Mouse (Mus musculus): ENCODE measurements around the gene Crtac1. TPM values are rescaled to one million over a fixed set of nuclear protein-coding genes. Genes with fewer than 3 reads are reported as not detected.

The Crtac1 gene
- polyA plus RNA-seq, 1 experiment from 2014 or later = 1.7 TPM

DNA sequence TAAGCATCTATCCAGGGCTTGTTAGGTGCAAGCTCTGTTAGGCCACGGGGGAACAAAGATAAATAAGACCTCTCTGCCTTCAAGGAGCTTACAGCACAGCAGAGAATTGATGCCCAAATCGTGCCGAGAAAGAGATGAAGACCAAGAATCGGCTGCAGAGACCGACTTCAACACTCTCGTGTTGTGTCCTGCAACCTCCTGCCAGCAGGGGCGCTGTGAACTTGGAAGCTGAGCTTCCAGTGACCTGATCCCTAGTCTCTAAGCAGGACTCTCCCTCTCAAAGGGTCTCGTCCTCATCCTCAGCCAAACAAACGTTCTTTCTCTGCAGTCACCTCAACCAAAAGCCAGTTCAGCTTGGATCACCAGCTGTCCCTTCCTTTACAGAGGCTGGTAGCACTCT lies 7.8 kb upstream of the Crtac1 start:
- ATAC-seq (ENCODE audit: insufficient number of reproducible peaks, low FRiP score, low TSS enrichment, low read depth) = no peak
- no peak overlapping the region for H3K4me3 ChIP-seq (ENCODE audit: low read depth, low read length)
- H3K27ac ChIP-seq (replicated peaks; ENCODE audit: low read depth, low read length) = no peak overlapping the region
- peaks cover 8% of the 10 kb centered on the region; the same call in 1 of the 2 replicates for H3K4me1 ChIP-seq (ENCODE audit: control insufficient read depth, insufficient read depth, low read length)
- H3K9ac ChIP-seq (ENCODE audit: low read length) = no peak overlapping the region
- H3K9me3 ChIP-seq (ENCODE audit: control insufficient read depth, low read length) = no peaks in the 10 kb centered on the region
- WGBS = 76% methylated on average over 9 of the region's 9 CpGs
- no peak for DNase-seq (ENCODE audit: low spot score)
- H3K27me3 ChIP-seq (ENCODE audit: control insufficient read depth, insufficient read depth, low read length) = peaks cover 11% of the 10 kb centered on the region
- H3K36me3 ChIP-seq (ENCODE audit: control insufficient read depth, insufficient read depth, low read length) = no peaks in the 10 kb centered on the region
- no peak overlapping the region for H3K4me2 ChIP-seq (ENCODE audit: low read depth, severe bottlenecking)

GRCm38 (mm10) chr19:42435621-42436020 lies 4.0 kb upstream of the Crtac1 start:
- ATAC-seq (ENCODE audit: insufficient number of reproducible peaks, low FRiP score, low TSS enrichment, low read depth) = no peak
- Histone ChIP-seq H3K27ac (replicated peaks; ENCODE audit: low read depth, low read length) (no peak overlapping the region), H3K4me1 (ENCODE audit: control insufficient read depth, insufficient read depth, low read length) (peaks cover 6% of the 10 kb centered on the region), H3K9me3 (ENCODE audit: control insufficient read depth, low read length) (no peaks in the 10 kb centered on the region), H3K9ac (ENCODE audit: low read length) (no peak overlapping the region), H3K4me3 (ENCODE audit: low read depth, low read length) (no peak overlapping the region), H3K27me3 (ENCODE audit: control insufficient read depth, insufficient read depth, low read length) (peaks cover 42% of the 10 kb centered on the region), H3K36me3 (ENCODE audit: control insufficient read depth, insufficient read depth, low read length) (no peaks in the 10 kb centered on the region), H3K4me2 (ENCODE audit: low read depth, severe bottlenecking) (no peak overlapping the region)
- no peak for DNase-seq (ENCODE audit: low spot score)
- 75% methylated on average over 4 of the region's 4 CpGs for WGBS

DNA sequence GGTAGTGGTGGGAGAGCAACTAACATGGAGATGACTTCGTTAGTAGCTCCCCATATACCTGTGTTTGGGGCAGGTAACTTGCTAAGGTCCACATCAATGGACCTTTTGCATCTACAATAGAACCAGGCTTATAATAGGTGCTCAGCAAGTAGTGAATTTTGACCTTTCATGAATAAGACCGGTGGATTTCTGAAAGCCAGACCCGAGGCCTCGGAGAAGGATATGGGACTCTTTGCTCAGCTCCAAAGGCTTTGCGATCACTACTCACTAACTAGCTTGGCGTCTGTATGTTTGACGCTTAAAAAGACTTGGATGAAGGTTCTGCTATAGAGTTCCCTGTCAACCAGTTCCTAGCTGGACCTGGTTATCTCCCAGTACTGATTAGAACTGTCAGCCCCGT lies 1.2 kb upstream of the Crtac1 start:
- no peak for ATAC-seq (ENCODE audit: insufficient number of reproducible peaks, low FRiP score, low TSS enrichment, low read depth)
- Histone ChIP-seq H3K4me1 (ENCODE audit: control insufficient read depth, insufficient read depth, low read length) (peaks cover 6% of the 10 kb centered on the region), H3K27me3 (ENCODE audit: control insufficient read depth, insufficient read depth, low read length) (peaks cover 54% of the 10 kb centered on the region), H3K4me2 (ENCODE audit: low read depth, severe bottlenecking) (peak overlapping the region; percentile 91), H3K27ac (replicated peaks; ENCODE audit: low read depth, low read length) (no peak overlapping the region), H3K9me3 (ENCODE audit: control insufficient read depth, low read length) (no peaks in the 10 kb centered on the region), H3K36me3 (ENCODE audit: control insufficient read depth, insufficient read depth, low read length) (no peaks in the 10 kb centered on the region), H3K9ac (ENCODE audit: low read length) (no peak overlapping the region), H3K4me3 (ENCODE audit: low read depth, low read length) (peak overlapping the region; percentile 51)
- DNase-seq (ENCODE audit: low spot score) = no peak
- WGBS = 43% methylated on average over 8 of the region's 8 CpGs

DNA sequence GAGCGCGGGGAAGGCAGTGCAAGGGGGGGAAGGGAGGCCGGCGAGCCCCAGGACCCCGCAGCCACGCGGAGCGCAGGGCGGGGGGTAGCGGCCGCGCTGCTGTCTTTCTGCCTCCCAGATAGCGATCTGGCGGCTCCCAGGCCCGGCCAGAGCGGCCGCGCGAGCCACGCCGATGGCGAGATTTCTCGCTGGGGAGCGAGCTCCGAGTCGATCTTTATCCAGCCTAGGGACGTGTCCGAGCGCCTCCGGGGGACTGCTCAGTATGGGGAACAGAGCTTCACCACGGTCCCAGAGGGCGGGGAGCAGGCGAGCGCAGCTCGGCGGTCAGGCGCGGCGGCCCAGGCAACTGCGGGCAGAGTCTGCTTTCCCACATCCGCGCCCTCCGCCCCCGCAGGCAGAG lies 608 bp upstream of the Crtac1 start:
- Histone ChIP-seq H3K4me1 (ENCODE audit: control insufficient read depth, insufficient read depth, low read length) (peaks cover 6% of the 10 kb centered on the region), H3K9me3 (ENCODE audit: control insufficient read depth, low read length) (no peaks in the 10 kb centered on the region), H3K4me2 (ENCODE audit: low read depth, severe bottlenecking) (peak overlapping the region; percentile 91), H3K27me3 (ENCODE audit: control insufficient read depth, insufficient read depth, low read length) (peaks cover 54% of the 10 kb centered on the region), H3K4me3 (ENCODE audit: low read depth, low read length) (peak overlapping the region; percentile 51), H3K9ac (ENCODE audit: low read length) (peak overlapping the region; percentile 50), H3K27ac (replicated peaks; ENCODE audit: low read depth, low read length) (no peak overlapping the region), H3K36me3 (ENCODE audit: control insufficient read depth, insufficient read depth, low read length) (no peaks in the 10 kb centered on the region)
- ATAC-seq (ENCODE audit: insufficient number of reproducible peaks, low FRiP score, low TSS enrichment, low read depth) = peak; percentile 68
- under 1% methylated on average over 42 of the region's 44 CpGs for WGBS
- DNase-seq (ENCODE audit: low spot score) = peak; percentile 71

DNA sequence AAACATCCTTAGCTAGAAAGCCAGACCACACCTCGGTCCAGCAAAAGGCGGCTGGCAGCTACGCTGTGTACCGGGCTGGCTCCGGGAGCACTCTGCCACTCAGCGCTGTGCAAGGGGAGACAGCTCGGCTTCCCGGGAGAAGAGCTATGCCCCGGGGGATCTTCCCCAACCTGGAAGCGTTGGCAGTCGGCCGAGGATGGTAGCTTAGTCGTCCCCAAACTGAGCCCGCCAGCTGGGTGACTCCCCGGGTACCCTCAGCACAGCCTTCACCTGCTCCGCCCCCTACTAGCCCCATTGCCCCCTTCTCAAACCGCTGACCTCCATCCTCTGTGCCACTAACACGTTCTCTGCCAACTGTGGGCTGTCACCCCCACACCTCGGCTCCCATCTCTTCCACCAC lies 602 bp downstream of the Crtac1 start:
- ATAC-seq (ENCODE audit: insufficient number of reproducible peaks, low FRiP score, low TSS enrichment, low read depth) = no peak
- DNase-seq (ENCODE audit: low spot score) = peak; percentile 26
- H3K4me1 ChIP-seq (ENCODE audit: control insufficient read depth, insufficient read depth, low read length) = peaks cover 6% of the 10 kb centered on the region
- peak overlapping the region; percentile 51 for H3K4me3 ChIP-seq (ENCODE audit: low read depth, low read length)
- no peak overlapping the region for H3K27ac ChIP-seq (replicated peaks; ENCODE audit: low read depth, low read length)
- no peaks in the 10 kb centered on the region for H3K36me3 ChIP-seq (ENCODE audit: control insufficient read depth, insufficient read depth, low read length)
- H3K4me2 ChIP-seq (ENCODE audit: low read depth, severe bottlenecking) = peak overlapping the region; percentile 91
- WGBS = 2% methylated on average over 19 of the region's 19 CpGs
- H3K9ac ChIP-seq (ENCODE audit: low read length) = no peak overlapping the region; the same call in 1 of the 2 replicates
- no peaks in the 10 kb centered on the region for H3K9me3 ChIP-seq (ENCODE audit: control insufficient read depth, low read length)
- peaks cover 54% of the 10 kb centered on the region for H3K27me3 ChIP-seq (ENCODE audit: control insufficient read depth, insufficient read depth, low read length)

DNA sequence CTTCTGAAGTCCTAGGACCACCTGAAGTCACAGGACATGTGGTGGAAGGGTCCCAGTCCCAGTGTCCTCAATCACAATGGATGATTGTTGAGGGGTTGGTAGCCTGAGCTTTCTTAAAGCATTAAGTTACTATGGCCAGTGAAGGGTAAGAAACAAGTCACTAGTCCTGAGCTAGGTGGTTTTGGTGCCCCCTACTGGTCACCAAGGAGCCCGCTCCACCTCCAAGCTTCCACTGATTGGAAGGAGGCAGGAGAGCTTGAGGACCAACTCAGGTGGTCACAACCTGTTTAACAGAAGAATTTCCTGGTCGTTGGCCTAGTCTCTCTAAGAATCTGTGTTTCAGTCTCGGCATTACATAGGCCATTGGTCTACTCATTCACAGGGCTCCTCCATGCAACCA lies 2.2 kb downstream of the Crtac1 start:
- WGBS = 17% methylated on average over 3 of the region's 3 CpGs
- H3K27me3 ChIP-seq (ENCODE audit: control insufficient read depth, insufficient read depth, low read length) = peaks cover 43% of the 10 kb centered on the region

DNA sequence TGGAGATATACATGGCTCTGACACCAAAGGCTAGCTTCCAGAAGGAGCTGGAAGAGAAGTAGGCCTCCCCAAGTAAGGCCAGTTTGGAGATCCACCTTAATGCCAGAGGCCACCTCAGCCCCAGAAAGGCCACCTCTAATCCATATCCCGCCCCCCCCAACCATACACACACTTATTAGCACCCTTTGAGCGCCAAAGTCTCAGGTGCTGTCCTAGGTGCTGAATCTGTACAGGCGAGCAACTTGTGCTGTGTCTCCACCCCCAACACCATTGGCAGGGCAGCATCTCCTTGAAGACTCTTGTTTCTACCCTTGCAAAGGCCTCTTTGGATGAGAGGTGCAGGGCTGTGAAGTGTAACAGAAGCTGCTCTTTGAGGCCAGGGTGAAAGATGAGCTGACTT lies 6.4 kb downstream of the Crtac1 start:
- peak; percentile 83 for DNase-seq (ENCODE audit: low spot score)
- Histone ChIP-seq H3K4me2 (ENCODE audit: low read depth, severe bottlenecking) (no peak overlapping the region), H3K9ac (ENCODE audit: low read length) (no peak overlapping the region), H3K4me1 (ENCODE audit: control insufficient read depth, insufficient read depth, low read length) (no peaks in the 10 kb centered on the region; the same call in 1 of the 2 replicates), H3K27ac (replicated peaks; ENCODE audit: low read depth, low read length) (no peak overlapping the region), H3K27me3 (ENCODE audit: control insufficient read depth, insufficient read depth, low read length) (peaks cover 8% of the 10 kb centered on the region), H3K4me3 (ENCODE audit: low read depth, low read length) (no peak overlapping the region), H3K9me3 (ENCODE audit: control insufficient read depth, low read length) (no peaks in the 10 kb centered on the region), H3K36me3 (ENCODE audit: control insufficient read depth, insufficient read depth, low read length) (no peaks in the 10 kb centered on the region)
- no peak for ATAC-seq (ENCODE audit: insufficient number of reproducible peaks, low FRiP score, low TSS enrichment, low read depth)
- 7% methylated on average over 3 of the region's 3 CpGs for WGBS

More for the DNA sequence above, 2.2 kb downstream of the Crtac1 start:
- no peak overlapping the region for H3K9ac ChIP-seq (ENCODE audit: low read length)
- no peak overlapping the region for H3K4me3 ChIP-seq (ENCODE audit: low read depth, low read length)
- H3K36me3 ChIP-seq (ENCODE audit: control insufficient read depth, insufficient read depth, low read length) = no peaks in the 10 kb centered on the region
- H3K4me1 ChIP-seq (ENCODE audit: control insufficient read depth, insufficient read depth, low read length) = peaks cover 6% of the 10 kb centered on the region
- H3K9me3 ChIP-seq (ENCODE audit: control insufficient read depth, low read length) = no peaks in the 10 kb centered on the region
- no peak overlapping the region for H3K4me2 ChIP-seq (ENCODE audit: low read depth, severe bottlenecking)
- ATAC-seq (ENCODE audit: insufficient number of reproducible peaks, low FRiP score, low TSS enrichment, low read depth) = no peak
- peak; percentile 74 for DNase-seq (ENCODE audit: low spot score)
- no peak overlapping the region for H3K27ac ChIP-seq (replicated peaks; ENCODE audit: low read depth, low read length)

DNA sequence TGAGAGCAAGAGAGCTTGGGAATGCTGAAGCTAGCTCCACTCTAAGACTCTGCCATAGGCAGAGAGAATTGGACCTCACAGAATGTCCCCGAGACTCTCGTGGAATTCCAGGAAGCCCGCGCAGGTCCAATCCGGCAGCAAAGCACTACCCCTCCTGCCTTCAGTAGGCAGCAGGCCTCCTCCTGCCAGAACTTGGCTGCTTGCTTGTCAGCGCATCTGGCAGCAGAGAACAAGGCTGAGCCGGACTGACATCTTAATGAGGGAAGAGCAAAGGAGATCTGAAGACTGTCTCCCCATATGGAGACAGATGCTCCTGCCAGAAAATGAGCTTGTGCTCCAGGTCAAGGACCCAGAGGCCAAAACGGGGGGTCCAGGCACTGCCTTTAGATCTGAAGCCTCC lies 16.5 kb downstream of the Crtac1 start:
- H3K9me3 ChIP-seq (ENCODE audit: control insufficient read depth, low read length) = no peaks in the 10 kb centered on the region
- no peak for DNase-seq (ENCODE audit: low spot score)
- no peaks in the 10 kb centered on the region for H3K4me1 ChIP-seq (ENCODE audit: control insufficient read depth, insufficient read depth, low read length)
- H3K27ac ChIP-seq (replicated peaks; ENCODE audit: low read depth, low read length) = no peak overlapping the region
- no peak overlapping the region for H3K4me3 ChIP-seq (ENCODE audit: low read depth, low read length)
- ATAC-seq (ENCODE audit: insufficient number of reproducible peaks, low FRiP score, low TSS enrichment, low read depth) = no peak
- no peak overlapping the region for H3K9ac ChIP-seq (ENCODE audit: low read length)
- H3K36me3 ChIP-seq (ENCODE audit: control insufficient read depth, insufficient read depth, low read length) = no peaks in the 10 kb centered on the region
- H3K27me3 ChIP-seq (ENCODE audit: control insufficient read depth, insufficient read depth, low read length) = peaks cover 7% of the 10 kb centered on the region
- 72% methylated on average over 8 of the region's 8 CpGs for WGBS
- H3K4me2 ChIP-seq (ENCODE audit: low read depth, severe bottlenecking) = no peak overlapping the region

DNA sequence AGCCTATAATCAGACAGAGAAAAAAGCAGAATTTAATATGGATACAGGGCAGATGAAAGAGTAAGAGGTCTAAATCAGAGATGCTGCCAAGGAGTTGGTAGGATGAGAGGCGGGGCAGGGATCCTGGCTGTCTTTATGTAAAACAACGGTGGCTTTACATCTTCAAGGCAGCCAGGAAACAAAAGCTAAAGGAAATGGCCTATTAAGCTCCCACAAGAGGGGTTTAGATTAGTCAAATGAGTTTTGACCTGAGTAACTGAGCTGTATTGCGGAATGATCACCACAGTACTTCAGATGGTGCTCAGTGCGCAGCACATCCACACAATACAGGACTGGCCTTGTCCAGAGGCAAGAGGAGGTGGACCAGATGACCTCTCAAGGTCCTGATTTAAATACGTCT lies 21.7 kb downstream of the Crtac1 start:
- 35% methylated on average over 5 of the region's 5 CpGs for WGBS

More for the DNA sequence above, 21.7 kb downstream of the Crtac1 start:
- Histone ChIP-seq H3K4me2 (ENCODE audit: low read depth, severe bottlenecking) (no peak overlapping the region), H3K4me3 (ENCODE audit: low read depth, low read length) (no peak overlapping the region), H3K9me3 (ENCODE audit: control insufficient read depth, low read length) (no peaks in the 10 kb centered on the region), H3K4me1 (ENCODE audit: control insufficient read depth, insufficient read depth, low read length) (0 out of 2 replicates have a peak, but pooled peaks cover 2% of the 10 kb centered on the region), H3K27ac (replicated peaks; ENCODE audit: low read depth, low read length) (no peak overlapping the region), H3K9ac (ENCODE audit: low read length) (no peak overlapping the region), H3K36me3 (ENCODE audit: control insufficient read depth, insufficient read depth, low read length) (no peaks in the 10 kb centered on the region), H3K27me3 (ENCODE audit: control insufficient read depth, insufficient read depth, low read length) (peaks cover 18% of the 10 kb centered on the region)
- ATAC-seq (ENCODE audit: insufficient number of reproducible peaks, low FRiP score, low TSS enrichment, low read depth) = no peak
- no peak for DNase-seq (ENCODE audit: low spot score)
